Mouse (Mus musculus) stomach, embryonic 16.5 days (tissue): ENCODE results near the gene Kirrel2. TPM values are rescaled to one million over a fixed set of nuclear protein-coding genes. Genes with fewer than 3 reads are reported as not detected.

Source experiments
- ATAC-seq: fragments of 200-750 bp; cut with Nextera tagmentation; 2 replicates; pipeline ENCODE4 v1.8.0; 2017; ENCODE audit warnings: moderate number of reproducible peaks, moderate TSS enrichment; ENCODE audit not compliant: insufficient read depth, low FRiP score
- H3K27ac ChIP-seq: fragments of 300-500 bp; sonication (generic); 2 replicates; pipeline ENCODE4 v1.5.1; 2014; ENCODE audit warnings: low read length
- H3K27me3 ChIP-seq: fragments of 300-500 bp; sonication (generic); 2 replicates; pipeline ENCODE4 v1.6.1; 2014; ENCODE audit warnings: low read length, control low read depth, mixed read lengths; ENCODE audit not compliant: control insufficient read depth, insufficient read depth
- H3K36me3 ChIP-seq: fragments of 300-500 bp; sonication (generic); 2 replicates; pipeline ENCODE4 v1.6.1; 2014; ENCODE audit warnings: low read length; ENCODE audit not compliant: control insufficient read depth, insufficient read depth
- H3K4me1 ChIP-seq: fragments of 300-500 bp; sonication (generic); 2 replicates; pipeline ENCODE4 v1.6.1; 2014; ENCODE audit warnings: low read length, control low read depth, mixed read lengths; ENCODE audit not compliant: control insufficient read depth, insufficient read depth
- H3K4me2 ChIP-seq: fragments of 300-500 bp; sonication (generic); 2 replicates; pipeline ENCODE4 v1.6.1; 2014; ENCODE audit warnings: low read depth, low read length, mixed read lengths
- H3K4me3 ChIP-seq: fragments of 300-500 bp; sonication (generic); replicated peaks from 2 replicates; pipeline ENCODE4 v1.5.1; 2014; ENCODE audit warnings: mild to moderate bottlenecking, low read length
- H3K9ac ChIP-seq: fragments of 300-500 bp; sonication (generic); 2 replicates; pipeline ENCODE4 v1.6.1; 2014; ENCODE audit warnings: low read length
- H3K9me3 ChIP-seq: fragments of 300-500 bp; sonication (generic); replicated peaks from 2 replicates; pipeline ENCODE4 v1.6.1; 2016; ENCODE audit warnings: low read length, control low read depth; ENCODE audit not compliant: control insufficient read depth
- WGBS: fragments of 180-500 bp; shearing (Covaris S2); extraction: QIAGEN DNeasy Blood & Tissue Kit; methylation state at CpG from one replicate; pipeline ENCODE4 v1.1.7; 2014; 5-methylcytosine and 5-hydroxymethylcytosine counted together
- polyA plus RNA-seq: library from polyadenylated mRNA; unstranded; fragments of >200 nt; fragmentation: Nextera tagmentation; extraction: Ambion mirVana; gene quantifications from 2 replicates; pipeline ENCODE4 v1.2.1, GENCODE M21; 2015

Kirrel2 gene
- polyA plus RNA-seq, 1 experiment from 2014 or later = 1.9 TPM

DNA sequence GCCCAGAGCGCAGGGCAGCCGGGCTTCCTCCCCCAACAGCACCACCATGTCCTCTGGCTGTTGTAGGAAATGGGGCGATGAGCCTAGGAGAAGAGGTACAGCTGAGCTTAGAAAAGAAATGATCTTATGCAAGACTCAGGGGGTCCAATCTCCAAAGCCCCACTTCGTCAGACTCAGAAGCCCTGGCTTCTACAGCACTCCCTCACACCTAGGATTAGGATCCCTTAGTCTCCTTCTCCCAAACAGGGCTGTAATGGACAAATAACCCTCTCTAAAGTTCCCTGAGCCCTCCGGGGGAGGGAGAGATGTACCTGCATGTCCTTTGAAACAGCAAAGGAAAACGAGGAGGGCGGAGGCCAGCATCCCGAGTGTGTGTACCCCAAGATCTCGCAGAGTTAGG lies 1.0 kb downstream of the Kirrel2 start:
- Histone ChIP-seq H3K27me3 (peaks cover 87% of the 10 kb centered on the region), H3K9ac (no peak overlapping the region), H3K27ac (no peak overlapping the region), H3K4me1 (peaks cover 7% of the 10 kb centered on the region; the same call in 1 of the 2 replicates), H3K4me2 (peak overlapping the region; percentile 45; the same call in 1 of the 2 replicates), H3K4me3 (peak overlapping the region; percentile 28; the same call in 1 of the 2 replicates), H3K9me3 (no peaks in the 10 kb centered on the region), H3K36me3 (no peaks in the 10 kb centered on the region)
- no peak for ATAC-seq
- WGBS = 1% methylated on average over 9 of the region's 9 CpGs

DNA sequence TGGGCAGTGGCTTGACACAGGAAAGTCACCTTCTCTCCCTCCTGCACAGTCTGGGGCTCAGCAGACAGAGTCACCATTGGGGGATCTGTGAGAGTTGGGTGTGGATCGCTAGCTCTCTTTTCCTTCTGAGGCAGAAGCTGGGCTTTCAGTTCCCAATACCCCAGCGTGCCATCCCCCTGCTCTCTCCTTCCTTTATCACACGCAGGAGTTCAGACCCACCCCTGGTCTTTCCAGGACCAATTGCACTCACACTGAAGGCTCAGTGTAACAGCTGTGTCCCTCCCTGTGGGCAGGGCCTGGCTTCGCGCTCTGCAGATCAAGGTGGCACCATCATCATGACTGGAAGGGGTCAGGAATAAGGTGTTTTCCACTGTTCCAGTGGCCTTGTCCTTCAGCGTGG lies 3.2 kb downstream of the Kirrel2 start:
- Histone ChIP-seq H3K27me3 (peaks cover 65% of the 10 kb centered on the region), H3K4me1 (peaks cover 7% of the 10 kb centered on the region; the same call in 1 of the 2 replicates), H3K9ac (no peak overlapping the region), H3K36me3 (no peaks in the 10 kb centered on the region), H3K4me3 (peak overlapping the region; percentile 10; the same call in 1 of the 2 replicates), H3K4me2 (peak overlapping the region; percentile 25; the same call in 1 of the 2 replicates), H3K9me3 (no peaks in the 10 kb centered on the region), H3K27ac (no peak overlapping the region)
- ATAC-seq = no peak
- 10% methylated on average over 6 of the region's 6 CpGs for WGBS

DNA sequence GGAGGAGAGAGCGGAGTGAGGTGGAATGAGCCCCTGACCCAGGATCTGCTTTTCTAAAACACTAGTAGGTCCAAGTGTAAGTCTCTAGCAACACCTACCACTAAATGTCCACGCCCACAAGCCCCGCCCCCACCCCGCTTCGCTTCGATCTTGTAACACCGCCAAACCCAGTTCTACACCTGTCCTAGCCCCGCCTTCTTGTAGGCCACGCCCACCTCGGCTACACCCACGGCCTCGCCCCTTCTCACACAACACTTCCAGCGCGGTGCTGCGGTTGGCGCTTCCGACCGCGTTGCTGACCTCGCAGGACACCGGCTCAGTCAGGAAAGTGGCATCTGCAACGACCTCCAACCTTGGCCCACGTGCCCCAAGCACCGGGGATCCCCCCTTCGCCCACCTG lies 3.7 kb downstream of the Kirrel2 start:
- peak; percentile 67; the same call in 1 of the 2 replicates for ATAC-seq
- peak overlapping the region; percentile 10; the same call in 1 of the 2 replicates for H3K4me3 ChIP-seq
- no peak overlapping the region for H3K9ac ChIP-seq

DNA sequence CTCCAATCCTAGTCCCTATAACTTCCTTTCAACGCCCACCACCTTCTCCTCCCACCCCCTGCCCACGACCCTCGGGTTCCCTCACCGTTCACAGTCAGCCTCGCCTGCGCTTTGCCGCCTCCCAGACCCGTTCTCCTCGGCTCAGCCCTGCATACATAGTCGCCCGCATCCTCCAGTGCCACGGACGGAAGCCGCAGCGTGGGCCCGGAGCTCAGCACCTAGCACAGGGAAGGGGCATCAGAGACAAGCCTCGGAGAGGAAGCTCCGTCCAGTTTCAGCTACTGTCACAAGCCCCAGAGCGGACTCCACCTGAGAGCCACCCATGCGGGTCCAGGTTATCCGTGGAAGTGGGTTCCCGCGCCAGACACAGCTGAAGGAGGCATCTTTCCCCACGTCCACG lies 4.2 kb downstream of the Kirrel2 start:
- H3K9me3 ChIP-seq = no peaks in the 10 kb centered on the region
- H3K4me2 ChIP-seq = no peak overlapping the region
- peaks cover 56% of the 10 kb centered on the region for H3K27me3 ChIP-seq
- no peak for ATAC-seq
- no peak overlapping the region for H3K9ac ChIP-seq
- no peaks in the 10 kb centered on the region for H3K36me3 ChIP-seq
- H3K27ac ChIP-seq = no peak overlapping the region
- H3K4me1 ChIP-seq = peaks cover 7% of the 10 kb centered on the region; the same call in 1 of the 2 replicates
- H3K4me3 ChIP-seq = no peak overlapping the region
- WGBS = 19% methylated on average over 25 of the region's 25 CpGs

More for the DNA sequence above, 3.7 kb downstream of the Kirrel2 start:
- H3K27ac ChIP-seq = no peak overlapping the region
- H3K9me3 ChIP-seq = no peaks in the 10 kb centered on the region
- H3K27me3 ChIP-seq = peaks cover 61% of the 10 kb centered on the region
- H3K4me1 ChIP-seq = peaks cover 7% of the 10 kb centered on the region; the same call in 1 of the 2 replicates
- H3K36me3 ChIP-seq = no peaks in the 10 kb centered on the region
- 3% methylated on average over 25 of the region's 25 CpGs for WGBS
- H3K4me2 ChIP-seq = peak overlapping the region; percentile 25; the same call in 1 of the 2 replicates

DNA sequence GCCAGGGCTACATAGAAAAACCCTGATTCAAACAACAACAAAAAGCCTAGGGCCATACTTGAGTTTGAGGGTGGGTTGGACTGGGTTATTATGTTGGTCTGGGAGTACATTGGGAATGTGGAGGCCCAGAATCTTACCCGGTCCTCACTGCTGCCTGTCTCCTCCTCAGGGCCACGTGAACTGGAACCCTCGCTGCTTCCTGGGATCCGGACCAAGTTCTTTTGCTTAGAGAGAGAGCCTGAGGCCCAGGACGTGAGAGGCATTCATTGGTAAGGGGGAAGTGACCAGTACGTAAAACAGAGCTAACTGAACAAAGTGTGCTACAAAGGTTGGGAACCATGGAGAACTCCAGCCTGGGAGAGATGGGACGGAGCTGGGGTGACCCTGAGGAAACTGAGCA lies 7.2 kb downstream of the Kirrel2 start:
- 70% methylated on average over 7 of the region's 7 CpGs for WGBS
- no peak for ATAC-seq
- Histone ChIP-seq H3K36me3 (no peaks in the 10 kb centered on the region), H3K9ac (no peak overlapping the region), H3K4me1 (0 out of 2 replicates have a peak, but pooled peaks cover 3% of the 10 kb centered on the region), H3K4me3 (no peak overlapping the region), H3K27me3 (peaks cover 26% of the 10 kb centered on the region), H3K27ac (no peak overlapping the region), H3K9me3 (0 out of 2 replicates have a peak, but pooled peaks cover 6% of the 10 kb centered on the region), H3K4me2 (no peak overlapping the region)

DNA sequence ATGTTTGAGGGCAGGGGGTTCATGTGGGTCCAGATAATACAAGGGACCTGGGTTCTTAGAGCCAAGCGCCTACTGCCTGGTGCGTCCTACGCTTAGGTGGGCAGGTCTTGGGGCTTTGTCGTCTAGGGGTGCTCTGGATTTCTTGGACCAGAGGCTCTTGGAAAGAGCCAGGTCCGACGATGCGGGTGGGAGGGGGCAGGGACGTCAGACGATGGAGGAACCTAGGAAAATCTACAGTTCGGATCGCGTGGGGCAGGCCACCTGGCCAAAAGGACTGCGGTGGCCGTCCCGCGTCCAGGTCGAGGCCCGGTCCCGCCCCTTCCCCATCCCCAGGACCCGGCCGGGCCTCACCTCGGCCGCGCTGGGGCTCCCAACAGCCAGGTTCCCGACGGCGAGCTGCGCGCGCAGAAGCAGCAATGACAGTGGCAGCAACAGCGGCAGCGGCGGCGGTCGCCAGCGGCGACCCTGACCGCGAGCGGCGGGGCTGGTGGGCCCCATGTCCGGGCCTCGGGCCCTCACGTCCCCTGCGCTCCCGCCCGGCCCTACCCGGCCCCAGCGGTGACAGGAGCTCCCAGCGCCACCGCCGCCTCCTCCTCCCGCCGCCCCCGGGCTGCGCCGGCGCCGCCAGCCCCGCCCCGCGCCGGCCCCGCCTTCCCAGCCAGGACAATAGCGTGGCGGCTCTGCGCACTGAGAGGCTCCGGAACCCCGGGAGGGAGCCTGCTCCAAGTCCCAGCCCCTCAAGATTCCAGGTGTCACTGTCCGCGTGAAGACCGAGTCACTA lies 12.3 kb downstream of the Kirrel2 start, which contains the start of gene Aplp1:
Gene Aplp1, minus strand, starts transcription at position 565 of the 781 bp plus-strand sequence.
- ATAC-seq = peak; percentile 84
- WGBS = under 1% methylated on average over 54 of the region's 72 CpGs
- peak within 1 kb of the TSS; percentile 77 for H3K9ac ChIP-seq
- H3K4me1 ChIP-seq = peaks cover 9% of the 10 kb centered on the region; the same call in 1 of the 2 replicates
- no peak within 1 kb of the TSS for H3K27ac ChIP-seq
- peak within 1 kb of the TSS; percentile 94 for H3K4me2 ChIP-seq
- H3K27me3 ChIP-seq = peaks cover 3% of the 10 kb centered on the region
- 0 out of 2 replicates have a peak, but pooled peaks cover 6% of the 10 kb centered on the region for H3K9me3 ChIP-seq
- no peaks in the 10 kb centered on the region for H3K36me3 ChIP-seq
- H3K4me3 ChIP-seq = peak within 1 kb of the TSS; percentile 63

DNA sequence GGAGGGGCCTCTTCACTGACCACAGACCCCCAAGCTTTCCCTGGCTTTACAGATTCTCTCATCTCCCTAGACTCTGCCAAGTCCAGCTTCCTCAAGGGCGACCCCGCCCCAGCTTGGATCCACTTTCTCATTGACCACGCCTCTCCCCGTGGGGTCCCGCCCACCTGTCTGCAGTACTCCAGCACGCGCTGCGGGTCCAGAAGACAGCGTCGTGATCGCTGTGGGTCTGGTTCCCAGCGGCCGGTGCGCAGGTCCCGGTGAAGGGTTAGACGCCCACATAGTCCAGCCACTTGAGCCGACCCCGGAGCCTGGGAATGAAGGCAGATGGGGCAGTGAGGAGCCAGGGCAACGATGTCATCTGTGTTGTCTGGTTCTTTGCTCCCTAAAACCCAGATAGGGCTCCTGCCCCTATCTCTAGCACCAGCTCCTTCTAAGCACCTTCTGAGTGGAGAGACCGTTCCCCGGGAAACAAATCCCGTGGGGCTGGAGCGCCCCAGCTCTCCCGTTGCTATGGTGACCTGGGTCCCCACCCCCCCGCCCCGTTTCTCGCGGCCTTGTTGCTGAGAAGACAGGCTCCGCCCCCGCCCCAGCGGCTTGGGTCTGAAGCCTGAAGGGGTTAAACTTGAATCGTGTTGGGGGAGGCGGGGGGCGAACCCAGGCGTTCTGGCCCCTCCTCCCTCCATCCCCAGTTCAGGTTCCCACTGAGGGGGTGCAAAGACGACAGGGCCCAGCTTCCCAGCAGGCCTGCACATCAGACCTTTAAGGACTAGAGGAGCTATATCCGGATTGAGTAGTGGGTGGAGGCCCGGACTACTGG lies 13.1 kb downstream of the Kirrel2 start:
- Histone ChIP-seq H3K36me3 (no peaks in the 10 kb centered on the region), H3K4me2 (peak overlapping the region; percentile 94), H3K4me1 (peaks cover 9% of the 10 kb centered on the region; the same call in 1 of the 2 replicates), H3K27ac (no peak overlapping the region), H3K9ac (peak overlapping the region; percentile 77), H3K4me3 (peak overlapping the region; percentile 63), H3K27me3 (peaks cover 3% of the 10 kb centered on the region), H3K9me3 (0 out of 2 replicates have a peak, but pooled peaks cover 6% of the 10 kb centered on the region)
- WGBS = under 1% methylated on average over 38 of the region's 38 CpGs
- ATAC-seq = peak; percentile 20; the same call in 1 of the 2 replicates

DNA sequence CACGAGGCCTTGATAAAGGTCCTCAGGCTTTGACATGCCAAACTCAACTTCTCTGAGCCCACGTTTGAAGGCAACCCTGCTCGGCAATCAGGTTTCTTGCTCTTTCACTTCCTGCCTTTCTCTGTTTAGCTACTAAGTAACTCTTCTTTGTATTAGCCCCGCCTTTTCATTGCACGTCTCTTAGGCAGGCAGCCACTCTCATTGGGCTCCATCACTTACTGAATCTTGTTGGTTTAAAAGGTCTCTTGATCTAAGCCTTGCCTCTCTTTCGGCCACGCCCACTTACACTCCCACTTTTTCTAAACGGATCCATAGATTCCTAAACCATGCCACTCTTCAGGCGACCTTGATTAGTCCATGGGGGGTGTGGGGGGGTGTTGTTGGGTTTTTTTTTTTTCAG lies 13.8 kb downstream of the Kirrel2 start:
- ATAC-seq = no peak
- 17% methylated on average over 9 of the region's 9 CpGs for WGBS
- H3K27me3 ChIP-seq = peaks cover 3% of the 10 kb centered on the region
- H3K9me3 ChIP-seq = 0 out of 2 replicates have a peak, but pooled peaks cover 6% of the 10 kb centered on the region
- peaks cover 9% of the 10 kb centered on the region; the same call in 1 of the 2 replicates for H3K4me1 ChIP-seq
- no peaks in the 10 kb centered on the region for H3K36me3 ChIP-seq
- no peak overlapping the region for H3K27ac ChIP-seq
- H3K9ac ChIP-seq = no peak overlapping the region
- H3K4me2 ChIP-seq = peak overlapping the region; percentile 94; the same call in 1 of the 2 replicates
- no peak overlapping the region for H3K4me3 ChIP-seq
